Mouse (Mus musculus) heart, embryonic 13.5 days (tissue): ENCODE results near the gene Sun1. TPM values are rescaled to one million over a fixed set of nuclear protein-coding genes. Genes with fewer than 3 reads are reported as not detected.

Experiments used
- ATAC-seq: fragments of 200-750 bp; cut with Nextera tagmentation; 2 replicates; pipeline ENCODE4 v1.8.0; 2017; ENCODE audit warnings: moderate TSS enrichment; ENCODE audit not compliant: insufficient number of reproducible peaks, low FRiP score, low TSS enrichment; ENCODE audit errors: extremely low read depth
- H3K27ac ChIP-seq: fragments of 300-500 bp; sonication (generic); replicated peaks from 2 replicates; pipeline ENCODE4 v1.5.1; 2015; ENCODE audit warnings: moderate library complexity, mild to moderate bottlenecking, inconsistent platforms
- H3K27me3 ChIP-seq: fragments of 300-500 bp; sonication (generic); replicated peaks from 2 replicates; pipeline ENCODE4 v1.6.1; 2015; ENCODE audit warnings: mild to moderate bottlenecking, inconsistent platforms
- H3K36me3 ChIP-seq: fragments of 300-500 bp; sonication (generic); 2 replicates; pipeline ENCODE4 v1.6.1; 2015; ENCODE audit warnings: mild to moderate bottlenecking, inconsistent platforms
- H3K4me1 ChIP-seq: fragments of 300-500 bp; sonication (generic); 2 replicates; pipeline ENCODE4 v1.6.1; 2015; ENCODE audit warnings: inconsistent platforms
- H3K4me2 ChIP-seq: fragments of 300-500 bp; sonication (generic); 2 replicates; pipeline ENCODE4 v1.6.1; 2015; ENCODE audit warnings: inconsistent platforms, mild to moderate bottlenecking, moderate library complexity
- H3K4me3 ChIP-seq: fragments of 300-500 bp; sonication (generic); 2 replicates; pipeline ENCODE4 v1.5.1; 2015; ENCODE audit warnings: moderate library complexity, mild to moderate bottlenecking, inconsistent platforms
- H3K9ac ChIP-seq: fragments of 300-500 bp; sonication (generic); 2 replicates; pipeline ENCODE4 v1.6.1; 2015; ENCODE audit warnings: inconsistent platforms, mild to moderate bottlenecking, moderate library complexity
- H3K9me3 ChIP-seq: fragments of 300-500 bp; sonication (generic); 2 replicates; pipeline ENCODE4 v1.6.1; 2016; ENCODE audit warnings: inconsistent platforms
- WGBS: fragments of 180-500 bp; shearing (Covaris S2); methylation state at CpG from one replicate; pipeline ENCODE4 v1.1.7; 2015; ENCODE audit warnings: mixed read lengths; 5-methylcytosine and 5-hydroxymethylcytosine counted together
- polyA plus RNA-seq: library from polyadenylated mRNA; unstranded; fragments of >200 nt; fragmentation: Nextera tagmentation; extraction: Ambion mirVana; gene quantifications from 2 replicates; pipeline ENCODE4 v1.2.1, GENCODE M21; 2015

Gene Sun1
- polyA plus RNA-seq, 1 experiment from 2014 or later: 31.2 TPM

DNA sequence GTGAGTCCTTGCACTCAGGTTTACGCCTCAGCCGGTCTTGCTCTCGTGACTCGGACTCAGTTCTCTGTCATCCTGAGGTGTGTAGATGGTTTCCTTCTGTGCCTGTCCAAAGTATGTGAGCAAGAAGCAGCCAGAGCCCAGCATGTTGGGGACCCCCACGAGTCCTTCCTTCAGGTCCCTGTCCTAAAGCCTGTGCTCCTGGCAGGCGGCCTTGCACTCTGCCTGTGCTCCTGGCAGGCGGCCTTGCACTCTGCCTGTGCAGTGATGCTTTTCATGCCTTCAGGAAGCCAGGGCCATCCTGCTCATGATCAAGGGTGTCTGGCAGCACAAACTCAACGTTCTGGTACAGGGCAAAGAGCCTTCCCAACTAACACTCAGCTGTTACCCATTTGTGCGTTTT is 16.8 kb upstream of the Sun1 start:
- H3K27ac ChIP-seq: no peak overlapping the region
- no peak overlapping the region for H3K4me2 ChIP-seq
- 86% methylated on average over 9 of the region's 9 CpGs for WGBS
- no peaks in the 10 kb centered on the region for H3K27me3 ChIP-seq
- H3K36me3 ChIP-seq: peaks cover 77% of the 10 kb centered on the region
- H3K4me3 ChIP-seq: no peak overlapping the region
- ATAC-seq: no peak
- no peaks in the 10 kb centered on the region for H3K9me3 ChIP-seq
- H3K9ac ChIP-seq: no peak overlapping the region
- no peaks in the 10 kb centered on the region for H3K4me1 ChIP-seq

DNA sequence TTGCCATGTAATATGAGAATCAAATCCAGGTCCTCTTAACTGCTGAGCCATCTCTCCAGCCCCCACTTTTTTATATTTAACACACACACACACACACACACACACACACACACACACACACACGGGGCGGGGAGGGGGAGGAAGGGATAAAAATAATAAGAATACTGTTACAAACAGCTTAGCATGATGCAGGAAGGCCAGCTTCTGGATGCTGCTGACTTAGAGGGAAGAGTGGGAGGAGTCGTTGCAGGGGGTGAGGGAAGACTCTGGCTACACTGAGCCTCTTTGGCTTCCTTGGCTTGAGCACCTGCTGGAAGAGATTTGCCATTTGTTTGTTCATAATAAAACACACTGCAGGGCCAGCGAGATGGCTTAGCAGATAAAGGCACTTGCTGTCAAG is 15.5 kb upstream of the Sun1 start:
- Histone ChIP-seq H3K9ac (no peak overlapping the region), H3K9me3 (no peaks in the 10 kb centered on the region), H3K27ac (no peak overlapping the region), H3K4me2 (no peak overlapping the region), H3K4me1 (no peaks in the 10 kb centered on the region), H3K4me3 (no peak overlapping the region), H3K36me3 (peaks cover 77% of the 10 kb centered on the region), H3K27me3 (no peaks in the 10 kb centered on the region)
- 91% methylated on average over 3 of the region's 4 CpGs for WGBS
- no peak for ATAC-seq

DNA sequence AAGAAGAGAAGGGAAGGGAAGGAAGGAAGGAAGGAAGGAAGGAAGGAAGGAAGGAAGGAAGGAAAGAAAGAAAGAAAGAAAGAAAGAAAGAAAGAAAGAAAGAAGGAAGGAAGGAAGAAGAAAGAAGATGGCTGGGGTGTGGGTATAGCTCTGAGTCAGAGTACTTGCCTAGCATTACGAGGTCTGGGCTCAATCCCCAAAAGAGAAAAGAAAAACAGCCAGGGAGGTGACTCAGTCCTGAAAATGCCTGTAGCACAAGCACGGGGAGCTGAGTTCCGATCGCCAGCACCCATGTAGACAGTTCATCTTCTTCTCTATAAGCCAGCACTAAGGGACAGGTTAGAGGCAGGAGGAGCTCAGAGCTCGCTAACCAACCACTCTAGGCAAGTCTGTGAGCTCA is 10.7 kb upstream of the Sun1 start:
- WGBS: 86% methylated on average over 5 of the region's 5 CpGs
- Histone ChIP-seq H3K9ac (no peak overlapping the region), H3K27me3 (no peaks in the 10 kb centered on the region), H3K4me3 (no peak overlapping the region), H3K36me3 (peaks cover 32% of the 10 kb centered on the region), H3K27ac (no peak overlapping the region), H3K9me3 (no peaks in the 10 kb centered on the region), H3K4me2 (no peak overlapping the region), H3K4me1 (no peaks in the 10 kb centered on the region)
- no peak for ATAC-seq

DNA sequence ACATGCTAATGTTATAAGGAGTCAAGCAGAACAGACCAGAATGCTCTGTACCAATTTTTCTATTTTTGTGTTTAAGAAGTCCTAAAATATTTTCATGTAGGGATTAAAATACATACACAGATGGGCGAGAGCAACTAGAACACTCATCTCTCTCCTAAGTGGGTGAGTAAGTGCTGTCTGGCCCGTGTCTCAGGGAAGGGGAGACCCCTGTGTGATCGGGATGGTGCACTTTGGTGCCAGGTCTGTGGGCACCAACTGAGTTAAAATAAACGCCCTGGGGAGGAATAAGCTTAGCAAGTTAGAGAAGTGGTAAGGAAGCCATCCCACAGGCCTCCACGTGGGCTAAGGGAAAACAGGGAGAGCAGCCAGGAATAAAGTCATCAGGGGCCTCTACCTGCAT is 9.5 kb upstream of the Sun1 start:
- Histone ChIP-seq H3K27me3 (no peaks in the 10 kb centered on the region), H3K4me2 (no peak overlapping the region), H3K9me3 (no peaks in the 10 kb centered on the region), H3K36me3 (peaks cover 20% of the 10 kb centered on the region), H3K9ac (no peak overlapping the region), H3K27ac (no peak overlapping the region), H3K4me3 (no peak overlapping the region), H3K4me1 (no peaks in the 10 kb centered on the region)
- ATAC-seq: no peak
- WGBS: 71% methylated on average over 5 of the region's 5 CpGs

DNA sequence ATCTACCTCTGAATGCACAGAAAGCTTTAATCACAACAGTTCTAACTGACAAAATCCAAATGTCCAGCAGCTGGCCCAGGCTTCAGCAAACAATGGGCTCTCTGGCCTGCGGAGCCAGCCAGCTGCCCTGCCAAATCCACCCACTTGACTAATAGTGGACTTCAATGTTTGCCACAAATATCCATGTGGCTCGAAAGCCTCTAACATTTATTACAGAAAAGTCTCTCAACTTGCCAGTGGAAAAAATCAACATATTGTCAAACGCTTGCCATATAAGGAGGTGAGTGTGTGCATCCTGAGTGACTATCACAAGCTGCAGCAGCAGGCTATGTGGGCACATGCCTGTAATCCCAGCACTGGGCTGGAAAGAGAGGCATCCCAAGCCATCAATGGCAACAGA is 1.7 kb upstream of the Sun1 start:
- peak overlapping the region; percentile 88; the same call in 1 of the 2 replicates for H3K27ac ChIP-seq
- no peaks in the 10 kb centered on the region for H3K27me3 ChIP-seq
- no peak overlapping the region for H3K4me2 ChIP-seq
- no peak for ATAC-seq
- no peaks in the 10 kb centered on the region for H3K9me3 ChIP-seq
- no peak overlapping the region for H3K9ac ChIP-seq
- no peak overlapping the region for H3K4me3 ChIP-seq
- WGBS: 83% methylated on average over 3 of the region's 3 CpGs
- 0 out of 2 replicates have a peak, but pooled peaks cover 3% of the 10 kb centered on the region for H3K36me3 ChIP-seq
- H3K4me1 ChIP-seq: peaks cover 35% of the 10 kb centered on the region

DNA sequence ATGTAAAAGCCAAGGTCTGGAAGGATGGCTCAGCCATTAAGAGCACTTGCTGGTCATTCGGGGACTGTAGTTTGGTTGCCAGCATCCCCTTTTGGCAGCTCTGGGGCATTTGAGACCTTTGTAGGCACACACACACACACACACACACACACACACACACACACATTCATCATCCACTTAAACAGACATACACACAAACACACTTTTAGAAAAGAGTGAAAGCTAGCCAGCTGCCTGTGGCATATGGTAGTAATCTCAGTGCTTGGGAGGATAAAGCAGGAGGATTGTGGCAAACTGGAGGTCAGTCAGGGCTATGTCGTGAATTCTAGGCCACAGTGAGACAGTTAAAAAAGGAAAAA is 822 bp upstream of the Sun1 start:
- Histone ChIP-seq H3K4me1 (peaks cover 35% of the 10 kb centered on the region), H3K4me2 (peak overlapping the region; percentile 91), H3K27ac (peak overlapping the region; percentile 88), H3K9me3 (no peaks in the 10 kb centered on the region), H3K4me3 (peak overlapping the region; percentile 97), H3K27me3 (no peaks in the 10 kb centered on the region), H3K36me3 (0 out of 2 replicates have a peak, but pooled peaks cover 3% of the 10 kb centered on the region), H3K9ac (peak overlapping the region; percentile 78)
- ATAC-seq: no peak
- 33% methylated on average over 2 of the region's 2 CpGs for whole genome bisulfite sequencing

DNA sequence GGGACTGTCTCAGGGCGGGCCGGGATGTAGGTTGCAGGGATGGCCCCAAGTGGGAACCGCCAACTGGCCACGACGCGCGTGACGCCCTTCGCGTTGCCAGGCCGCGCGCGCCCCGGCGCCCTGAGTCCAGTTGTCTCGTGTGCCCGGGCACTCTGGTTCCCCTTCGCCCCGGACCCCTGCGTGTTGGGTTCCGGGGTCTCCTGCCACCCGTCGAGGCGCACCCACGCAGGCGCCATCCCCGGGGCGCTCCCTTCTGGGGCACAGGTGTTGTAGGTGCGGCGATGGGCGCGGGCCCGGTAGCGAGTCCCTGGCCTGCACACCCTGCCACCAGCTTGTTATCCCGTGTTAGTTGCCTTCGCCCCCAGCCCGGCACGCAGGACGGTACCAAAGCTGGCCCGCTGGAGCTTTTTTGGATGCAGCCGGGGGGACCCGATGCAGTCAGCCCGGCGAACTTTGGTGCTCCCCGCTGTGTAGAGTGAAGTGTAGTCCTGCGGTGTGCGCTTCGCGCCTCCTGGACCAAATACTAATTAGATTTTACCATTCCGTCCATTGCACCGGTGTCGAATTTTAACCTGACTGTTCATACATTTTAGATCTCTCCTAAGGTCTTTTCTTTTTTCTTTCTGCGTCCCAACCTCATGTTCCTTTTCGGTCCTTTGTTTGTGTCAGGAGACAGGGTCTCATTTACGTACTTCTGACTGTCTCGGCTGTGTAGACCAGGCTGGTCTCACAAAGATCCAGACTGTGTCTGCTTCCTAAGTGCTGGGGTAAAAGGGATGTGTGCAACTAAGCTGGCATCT is 533 bp downstream of the Sun1 start:
- peak overlapping the region; percentile 97 for H3K4me3 ChIP-seq
- H3K36me3 ChIP-seq: 0 out of 2 replicates have a peak, but pooled peaks cover 3% of the 10 kb centered on the region
- peak overlapping the region; percentile 91 for H3K4me2 ChIP-seq
- peak overlapping the region; percentile 61 for H3K27ac ChIP-seq
- no peaks in the 10 kb centered on the region for H3K9me3 ChIP-seq
- peak overlapping the region; percentile 91 for H3K9ac ChIP-seq
- no peaks in the 10 kb centered on the region for H3K27me3 ChIP-seq
- 1% methylated on average over 57 of the region's 57 CpGs for WGBS
- H3K4me1 ChIP-seq: peaks cover 38% of the 10 kb centered on the region
- ATAC-seq: no peak

DNA sequence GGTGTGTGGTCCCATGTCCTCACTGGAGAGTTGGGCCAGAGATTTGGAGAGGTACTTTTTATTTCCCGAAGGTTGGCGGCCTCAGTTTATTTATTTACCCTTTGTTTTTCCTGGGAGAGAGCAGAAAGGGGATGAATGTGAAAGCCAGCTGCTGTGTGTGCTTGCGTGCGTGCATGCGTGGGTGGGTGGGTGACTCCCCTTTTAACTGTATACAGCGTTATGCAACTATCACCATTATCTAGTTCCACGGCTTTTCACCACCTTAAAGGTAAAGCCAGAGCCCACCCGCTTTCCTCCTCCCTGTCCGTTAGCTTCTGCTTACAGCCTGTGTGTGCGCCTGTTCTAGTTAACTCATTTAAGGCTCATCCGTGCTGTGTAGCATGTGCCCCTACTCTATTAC is 1.7 kb downstream of the Sun1 start:
- no peaks in the 10 kb centered on the region for H3K27me3 ChIP-seq
- ATAC-seq: no peak
- 0 out of 2 replicates have a peak, but pooled peaks cover 3% of the 10 kb centered on the region for H3K36me3 ChIP-seq
- peak overlapping the region; percentile 91 for H3K4me2 ChIP-seq
- 83% methylated on average over 11 of the region's 11 CpGs for WGBS
- peak overlapping the region; percentile 91 for H3K9ac ChIP-seq
- H3K4me1 ChIP-seq: peaks cover 39% of the 10 kb centered on the region
- peak overlapping the region; percentile 97 for H3K4me3 ChIP-seq
- H3K27ac ChIP-seq: no peak overlapping the region
- no peaks in the 10 kb centered on the region for H3K9me3 ChIP-seq

DNA sequence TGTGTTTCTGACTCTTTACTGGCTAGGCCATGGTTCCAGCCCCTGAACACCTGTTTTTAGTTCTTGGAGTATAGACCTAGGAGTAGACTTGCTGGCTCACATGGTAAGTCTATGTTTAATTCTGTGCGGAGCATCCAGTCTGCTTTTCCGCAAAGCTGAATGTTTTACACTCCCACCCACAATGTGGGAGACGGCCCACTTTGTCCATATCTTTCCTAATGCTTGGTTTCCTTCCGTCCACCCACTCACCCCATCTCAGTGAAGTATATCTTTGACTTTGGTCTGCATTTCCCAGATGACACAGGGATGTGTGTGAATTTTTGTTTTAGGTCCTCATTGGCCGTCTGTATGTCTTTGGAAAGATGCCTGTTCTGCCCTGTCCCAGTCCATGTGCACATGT is 2.9 kb downstream of the Sun1 start:
- Histone ChIP-seq H3K36me3 (0 out of 2 replicates have a peak, but pooled peaks cover 3% of the 10 kb centered on the region), H3K27ac (no peak overlapping the region), H3K9me3 (no peaks in the 10 kb centered on the region), H3K4me2 (no peak overlapping the region), H3K27me3 (no peaks in the 10 kb centered on the region), H3K9ac (no peak overlapping the region), H3K4me3 (no peak overlapping the region), H3K4me1 (peaks cover 32% of the 10 kb centered on the region)
- ATAC-seq: no peak
- 73% methylated on average over 5 of the region's 5 CpGs for WGBS

DNA sequence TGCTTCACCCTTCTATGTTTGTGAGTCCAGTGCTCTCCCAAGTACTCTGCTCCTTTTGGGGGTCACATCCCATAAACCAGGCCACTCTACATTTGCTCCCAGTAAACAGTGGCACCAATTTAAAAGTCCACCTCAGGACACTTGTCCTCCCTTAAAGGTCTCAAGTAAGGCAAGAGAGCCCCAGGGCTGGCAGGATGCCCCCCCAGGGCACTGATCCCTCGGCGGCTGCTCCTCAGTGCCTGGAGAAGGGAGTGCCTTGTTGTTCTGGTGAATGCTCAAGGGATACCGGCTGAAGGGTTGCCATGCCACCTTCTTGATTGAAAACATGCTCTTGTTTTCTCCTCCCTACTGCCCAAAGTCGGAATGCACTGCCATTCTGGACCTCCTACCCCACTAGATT is 5.6 kb downstream of the Sun1 start:
- H3K4me3 ChIP-seq: no peak overlapping the region
- H3K4me2 ChIP-seq: no peak overlapping the region
- no peak overlapping the region for H3K27ac ChIP-seq
- ATAC-seq: no peak
- no peak overlapping the region for H3K9ac ChIP-seq
- peaks cover 26% of the 10 kb centered on the region for H3K4me1 ChIP-seq
- 81% methylated on average over 4 of the region's 4 CpGs for WGBS
- peaks cover 25% of the 10 kb centered on the region for H3K36me3 ChIP-seq
- no peaks in the 10 kb centered on the region for H3K9me3 ChIP-seq
- no peaks in the 10 kb centered on the region for H3K27me3 ChIP-seq

DNA sequence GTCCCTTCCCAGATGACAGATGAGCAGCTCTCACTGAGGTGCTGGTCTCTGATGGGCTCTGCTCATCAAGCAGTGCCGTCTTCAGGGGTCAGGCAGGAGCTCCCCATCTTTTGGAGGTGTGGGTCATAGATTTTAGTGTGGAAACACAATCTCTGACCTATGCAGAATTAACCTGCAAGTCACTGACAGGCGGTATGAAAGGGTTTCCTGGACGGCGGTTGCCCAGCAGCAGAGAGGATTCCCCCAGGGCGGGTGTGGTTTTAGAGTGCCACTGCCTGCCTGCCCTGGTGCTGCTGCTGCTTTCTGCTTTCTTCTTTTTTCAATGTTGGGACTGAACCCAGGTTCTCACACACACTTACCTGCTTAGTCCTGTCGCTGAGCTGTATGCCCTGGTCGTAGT is 6.1 kb downstream of the Sun1 start:
- H3K9me3 ChIP-seq: no peaks in the 10 kb centered on the region
- ATAC-seq: no peak
- H3K4me3 ChIP-seq: no peak overlapping the region
- peaks cover 21% of the 10 kb centered on the region for H3K4me1 ChIP-seq
- peaks cover 25% of the 10 kb centered on the region for H3K36me3 ChIP-seq
- H3K27ac ChIP-seq: no peak overlapping the region
- no peak overlapping the region for H3K9ac ChIP-seq
- H3K4me2 ChIP-seq: no peak overlapping the region
- no peaks in the 10 kb centered on the region for H3K27me3 ChIP-seq
- whole genome bisulfite sequencing: 74% methylated on average over 7 of the region's 7 CpGs

DNA sequence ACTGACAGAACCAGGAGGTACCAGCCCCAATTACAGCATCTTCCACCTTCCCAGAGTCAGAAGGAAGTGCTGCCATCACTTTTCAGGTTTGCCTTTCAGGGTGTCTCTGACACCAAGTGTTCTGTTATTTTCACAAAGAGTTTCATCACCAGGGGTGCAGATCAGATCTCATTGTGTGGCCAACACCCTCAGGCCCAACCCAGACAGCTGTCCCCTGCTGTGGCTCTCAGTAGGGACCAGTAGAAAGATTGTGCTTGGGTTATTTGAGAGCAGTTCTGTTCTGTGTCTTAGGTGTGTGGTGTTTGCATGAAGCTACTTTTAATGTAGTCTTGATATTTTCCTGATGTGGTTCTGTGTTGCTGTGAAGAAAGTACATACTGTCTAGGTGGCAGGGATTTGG is 7.7 kb downstream of the Sun1 start:
- peaks cover 30% of the 10 kb centered on the region for H3K36me3 ChIP-seq

More for the DNA sequence above, 7.7 kb downstream of the Sun1 start:
- no peaks in the 10 kb centered on the region for H3K27me3 ChIP-seq
- no peak for ATAC-seq
- H3K4me2 ChIP-seq: no peak overlapping the region
- H3K9ac ChIP-seq: no peak overlapping the region
- H3K27ac ChIP-seq: no peak overlapping the region
- H3K4me1 ChIP-seq: peaks cover 17% of the 10 kb centered on the region
- no peak overlapping the region for H3K4me3 ChIP-seq
- H3K9me3 ChIP-seq: no peaks in the 10 kb centered on the region
